Mouse (Mus musculus) left cerebral cortex, postnatal 14 days (tissue): ENCODE data around the gene Fzd9. TPM values are rescaled to one million over a fixed set of nuclear protein-coding genes. Genes with fewer than 3 reads are reported as not detected.
"Not testable (repeated sequence)": the region's sequence is repeated elsewhere in the genome, so short reads cannot be mapped to it uniquely, and the experiment has no call there.

Source experiments
- DNase-seq, 2 experiments: peaks; one replicate each; pipeline ENCODE4 v3.0.0; 2021 to 2022; ENCODE audit warnings: low spot score in 2 of 2, mixed read lengths in 1 of 2
- intact Hi-C: fragments of 180-260 bp; cut with DNase I; formaldehyde crosslinking; loops from one replicate; pipeline ENCODE4 v1.15.1; 2025
- total RNA-seq, 2 experiments: library from RNA; stranded (reverse); gene quantifications; 2 replicates each; pipeline ENCODE4 v1.2.3; 2021

The Fzd9 gene
- total RNA-seq, 2 experiments from 2014 or later: 6.2 to 6.8 TPM

GRCm38 (mm10) chr5:135250186-135251078, 598 bp downstream of the Fzd9 start:
- intact Hi-C loops: no loop called here
- no peak for DNase-seq

GRCm38 (mm10) chr5:135248956-135249676, 1.9 kb downstream of the Fzd9 start:
- no peak for DNase-seq
- intact Hi-C loops: no loop called here

- intact Hi-C loops: no loop called here
- no peak for DNase-seq
These were observed 3.7 kb downstream of the Fzd9 start for GRCm38 (mm10) chr5:135247337-135247736.

GRCm38 (mm10) chr5:135246531-135246930, 4.5 kb downstream of the Fzd9 start:
- intact Hi-C loops: no loop called here
- no peak for DNase-seq

GRCm38 (mm10) chr5:135243166-135243565, 7.9 kb downstream of the Fzd9 start:
- DNase-seq: no peak
- intact Hi-C loops: no loop called here

GRCm38 (mm10) chr5:135242608-135243007, 8.4 kb downstream of the Fzd9 start:
- intact Hi-C loops: no loop called here
- DNase-seq: no peak

- no peak for DNase-seq
- intact Hi-C loops: no loop called here
These were observed 8.9 kb downstream of the Fzd9 start for GRCm38 (mm10) chr5:135242136-135242535.

GRCm38 (mm10) chr5:135241474-135241873, 9.6 kb downstream of the Fzd9 start:
- intact Hi-C loops: no loop called here
- DNase-seq: no peak

GRCm38 (mm10) chr5:135238832-135239231, 12.2 kb downstream of the Fzd9 start:
- intact Hi-C loops: no loop called here
- DNase-seq: no peak

GRCm38 (mm10) chr5:135236571-135236970, 14.5 kb downstream of the Fzd9 start:
- peak; percentile 60 to 77 for DNase-seq
- intact Hi-C loops: loop anchor here (1.0 kb wide), 1 partner anchor 50 kb away; no protein-coding TSS in a partner anchor

- DNase-seq: no peak
- intact Hi-C loops: no loop called here
These were observed 17.7 kb downstream of the Fzd9 start for GRCm38 (mm10) chr5:135233166-135233920.

- DNase-seq: no peak
- intact Hi-C loops: no loop called here
These were observed 20.8 kb downstream of the Fzd9 start for GRCm38 (mm10) chr5:135230186-135230585.

GRCm38 (mm10) chr5:135225879-135226278, 25.2 kb downstream of the Fzd9 start:
- intact Hi-C loops: loop anchor here (10.0 kb wide), 1 partner anchor 159 kb away; no protein-coding TSS in a partner anchor
- DNase-seq: not testable (repeated sequence)

GRCm38 (mm10) chr5:135224169-135224568, 26.9 kb downstream of the Fzd9 start:
- no peak for DNase-seq
- intact Hi-C loops: loop anchor here (10.0 kb wide), 1 partner anchor 161 kb away; no protein-coding TSS in a partner anchor

- no peak for DNase-seq
- intact Hi-C loops: loop anchor here (10.0 kb wide), 1 partner anchor 163 kb away; no protein-coding TSS in a partner anchor
These were observed 29.0 kb downstream of the Fzd9 start for GRCm38 (mm10) chr5:135222066-135222465.

- no peak for DNase-seq
- intact Hi-C loops: loop anchor here (10.0 kb wide), 1 partner anchor 164 kb away; no protein-coding TSS in a partner anchor
These were observed 30.1 kb downstream of the Fzd9 start for GRCm38 (mm10) chr5:135220941-135221340.

- intact Hi-C loops: no loop called here
These were observed 34.2 kb downstream of the Fzd9 start for GRCm38 (mm10) chr5:135216871-135217270.

GRCm38 (mm10) chr5:135208197-135208596, 42.8 kb downstream of the Fzd9 start:
- DNase-seq: no peak
- intact Hi-C loops: no loop called here

More at GRCm38 (mm10) chr5:135216871-135217270, 34.2 kb downstream of the Fzd9 start:
- no peak for DNase-seq

GRCm38 (mm10) chr5:135202763-135203162, 48.3 kb downstream of the Fzd9 start:
- intact Hi-C loops: no loop called here
- no peak for DNase-seq
